23 mouse cellular contexts compared by ENCODE assay signal in the genomic region with DNA sequence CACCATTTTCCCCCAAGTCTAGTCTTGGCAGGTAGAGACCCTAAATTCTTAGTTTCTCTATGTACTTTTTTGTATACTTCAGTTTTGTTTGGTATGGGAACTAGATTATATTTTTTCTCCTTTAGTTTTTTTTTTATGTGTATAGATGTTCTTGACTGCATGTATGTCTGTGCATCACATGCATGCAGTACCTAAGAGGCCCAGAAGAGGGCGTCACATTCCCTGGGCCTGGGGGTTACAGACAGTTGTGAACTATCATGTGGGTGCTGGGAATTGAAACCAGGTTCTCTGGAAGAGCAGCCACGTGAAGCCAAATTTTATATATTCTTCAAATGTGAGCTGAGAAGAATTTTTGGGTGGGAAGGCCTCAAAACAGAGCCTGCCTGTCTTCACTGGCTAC. TPM values are rescaled to one million over a fixed set of nuclear protein-coding genes. Genes with fewer than 3 reads are reported as not detected.
A peak's percentile ranks its signal among the peaks of the same experiment; 100 is the strongest.
DNase-seq lines count a peak whose midpoint lies in the region; TF ChIP-seq lines count a peak whose summit lies in the region.
"Had no signal": no experiment of that assay in that cellular context is flagged by ENCODE, and none has a peak within 500 bp of the region (broad histone marks: within the 10 kb centered on the region; RNA-seq: fewer than 3 reads in every experiment).

No protein-coding gene starts in this region.

- TF ChIP-seq POLR2A in testis, adult 2 months (IDR thresholded peaks at IDR 0.05; ENCODE audit: control insufficient read depth, low read depth, low read length): no peak
- no peak for TF ChIP-seq POLR2A in bone marrow, adult 2 months (IDR thresholded peaks at IDR 0.05; ENCODE audit: borderline replicate concordance, control insufficient read depth, low read depth, low read length)

- no peak overlapping the region for H3K27ac ChIP-seq in layer of hippocampus, adult 2 months
- H3K27ac ChIP-seq in testis, adult 2 months (ENCODE audit: control insufficient read depth, insufficient read depth, low read depth, low read length): no peak overlapping the region
- H3K27ac ChIP-seq in bone marrow, adult 2 months (ENCODE audit: control insufficient read depth, insufficient read depth, low read depth, low read length, poor library complexity): no peak overlapping the region
- H3K27ac ChIP-seq: embryonic facial prominence, embryonic 15.5 days; hindbrain, embryonic 13.5 days; limb, embryonic 15.5 days; neural tube, embryonic 15.5 days had no signal

- H3K27me3 ChIP-seq in testis, adult 2 months (ENCODE audit: control insufficient read depth, insufficient read depth, low read length): no peaks in the 10 kb centered on the region
- H3K27me3 ChIP-seq: embryonic facial prominence, embryonic 15.5 days; limb, embryonic 15.5 days; megakaryocyte, embryonic 14.5 days had no signal

- H3K4me3 ChIP-seq in layer of hippocampus, adult 2 months: no peak overlapping the region
- H3K4me3 ChIP-seq in testis, adult 2 months (ENCODE audit: control insufficient read depth, low read depth, low read length): no peak overlapping the region
- no peak overlapping the region for H3K4me3 ChIP-seq in bone marrow, adult 2 months (replicated peaks; ENCODE audit: control insufficient read depth, low read depth, low read length)
- H3K4me3 ChIP-seq: embryonic facial prominence, embryonic 15.5 days; hindbrain, embryonic 13.5 days; limb, embryonic 15.5 days; megakaryocyte, embryonic 14.5 days; myocyte; neural tube, embryonic 15.5 days had no signal

- no peaks in the 10 kb centered on the region for H3K4me1 ChIP-seq in testis, adult 2 months (ENCODE audit: control insufficient read depth, insufficient read depth, low read length)
- H3K4me1 ChIP-seq in bone marrow, adult 2 months (ENCODE audit: control insufficient read depth, insufficient read depth, low read length): no peaks in the 10 kb centered on the region; the same call in 1 of the 2 replicates
- H3K4me1 ChIP-seq: embryonic facial prominence, embryonic 15.5 days; hindbrain, embryonic 13.5 days; limb, embryonic 15.5 days; neural tube, embryonic 15.5 days had no signal

- peak; percentile 55 for TF ChIP-seq CTCF in layer of hippocampus, adult 2 months (conservative IDR thresholded peaks at IDR 0.05)
- TF ChIP-seq CTCF in testis, adult 2 months (IDR thresholded peaks at IDR 0.05; ENCODE audit: control insufficient read depth, insufficient read depth, insufficient replicate concordance, low read depth, low read length): peak; percentile 49; the same call in 1 of the 2 replicates
- peak; percentile 7; the same call in 1 of the 2 replicates for TF ChIP-seq CTCF in bone marrow, adult 2 months (IDR thresholded peaks at IDR 0.05; ENCODE audit: control insufficient read depth, insufficient read depth, low read length)

- DNase-seq in layer of hippocampus, adult 2 months (ENCODE audit: low spot score in 2 of 2): no peak
- DNase-seq in layer of hippocampus, postnatal 36 days: no peak
- DNase-seq in testis, postnatal 14 days (ENCODE audit: low spot score): no peak
- DNase-seq in ovary, postnatal 36 days (ENCODE audit: low spot score): no peak
- DNase-seq in right cerebral cortex, postnatal 14 days: no peak
- DNase-seq: adrenal gland, adult 8-10 months; cerebellum, adult 11 months; cerebellum, postnatal 25 days; embryo, embryonic 11 days; midbrain, embryonic 14.5 days; thymus, postnatal 25 days had no signal

- 69% methylated on average over 2 of the region's 2 CpGs for WGBS in bone marrow, adult 2 months

- no peaks in the 10 kb centered on the region for H3K36me3 ChIP-seq in testis, adult 2 months (ENCODE audit: control insufficient read depth, insufficient read depth, low read length)
- H3K36me3 ChIP-seq: embryonic facial prominence, embryonic 15.5 days; hindbrain, embryonic 13.5 days; limb, embryonic 15.5 days; neural tube, embryonic 15.5 days had no signal

RNA-seq across cellular contexts. Expression of gene Trpv1, which starts 14.4 kb away (rescaled TPM):
- not detected for total RNA-seq in layer of hippocampus, adult 2 months (2021)
- under 1 TPM in 1 of 2 experiments, not detected in 1; 0.17 TPM for total RNA-seq in layer of hippocampus, postnatal 36 days (2021)
- polyA plus RNA-seq in testis, adult 2 months (2012; rRNA removed): 0.17 and 1.6 TPM in 2 replicates
- not detected in 2 replicates for polyA plus RNA-seq in bone marrow, adult 2 months (2011; ENCODE audit: insufficient read depth, insufficient read length, low replicate concordance, missing spikeins)
- total RNA-seq: heart, postnatal 25 days; layer of hippocampus, postnatal 14 days had no signal
- polyA plus RNA-seq: forebrain, embryonic 16.5 days; kidney, embryonic 16.5 days; midbrain, embryonic 14.5 days had no signal

RNA-seq across cellular contexts. Expression of gene Shpk, which starts 20.4 kb away (rescaled TPM):
- total RNA-seq in layer of hippocampus, adult 2 months (2021): 1 to 10 TPM; 3.1 to 3.2 TPM
- total RNA-seq in layer of hippocampus, postnatal 36 days (2021): 1 to 10 TPM; 3.4 to 3.5 TPM
- polyA plus RNA-seq in testis, adult 2 months (2012; rRNA removed): 1.8 and 2.0 TPM in 2 replicates
- 0.81 and 1.4 TPM in 2 replicates for polyA plus RNA-seq in bone marrow, adult 2 months (2011; ENCODE audit: insufficient read depth, insufficient read length, low replicate concordance, missing spikeins)

RNA-seq across cellular contexts. Expression of gene Ctns, which starts 20.8 kb away (rescaled TPM):
- 10 to 100 TPM; 20.1 to 23.2 TPM for total RNA-seq in layer of hippocampus, adult 2 months (2021)
- total RNA-seq in layer of hippocampus, postnatal 36 days (2021): 10 to 100 TPM; 21.2 to 24.8 TPM
- 17.8 and 18.3 TPM in 2 replicates for polyA plus RNA-seq in testis, adult 2 months (2012; rRNA removed)
- polyA plus RNA-seq in bone marrow, adult 2 months (2011; ENCODE audit: insufficient read depth, insufficient read length, low replicate concordance, missing spikeins): 9.3 and 10.2 TPM in 2 replicates

RNA-seq across cellular contexts. Expression of gene Tax1bp3, which starts 42.8 kb away (rescaled TPM):
- total RNA-seq in layer of hippocampus, adult 2 months (2021): 1 to 10 TPM; 9.2 TPM
- 10 to 100 TPM; 10.9 to 11.2 TPM for total RNA-seq in layer of hippocampus, postnatal 36 days (2021)
- polyA plus RNA-seq in testis, adult 2 months (2012; rRNA removed): 8.7 and 14.5 TPM in 2 replicates
- 5.4 and 9.9 TPM in 2 replicates for polyA plus RNA-seq in bone marrow, adult 2 months (2011; ENCODE audit: insufficient read depth, insufficient read length, low replicate concordance, missing spikeins)

RNA-seq across cellular contexts. Expression of gene Emc6, which starts 42.8 kb away (rescaled TPM):
- 10 to 100 TPM; 44.6 to 47.5 TPM for total RNA-seq in layer of hippocampus, adult 2 months (2021)
- 10 to 100 TPM; 51.5 to 59.7 TPM for total RNA-seq in layer of hippocampus, postnatal 36 days (2021)
- polyA plus RNA-seq in testis, adult 2 months (2012; rRNA removed): 33.1 and 36.0 TPM in 2 replicates
- 34.9 and 46.1 TPM in 2 replicates for polyA plus RNA-seq in bone marrow, adult 2 months (2011; ENCODE audit: insufficient read depth, insufficient read length, low replicate concordance, missing spikeins)
